Mouse (Mus musculus) G1E (cell line): ENCODE data around the gene Focad. TPM values are rescaled to one million over a fixed set of nuclear protein-coding genes. Genes with fewer than 3 reads are reported as not detected.

Experiments used
- ATAC-seq: 2 replicates; pipeline ENCODE4 v1.8.0; 2016; ENCODE audit warnings: mild to moderate bottlenecking; ENCODE audit not compliant: insufficient number of reproducible peaks, poor library complexity, low FRiP score, severe bottlenecking; ENCODE audit errors: extremely low read depth
- DNase-seq: peaks from one replicate; pipeline ENCODE4 v3.0.0; 2012; ENCODE audit warnings: low spot score
- H3K27me3 ChIP-seq: 2 replicates; pipeline ENCODE4 v1.6.1; 2012; ENCODE audit warnings: mild to moderate bottlenecking, low read length, inconsistent platforms; ENCODE audit not compliant: insufficient read depth
- H3K36me3 ChIP-seq: replicated peaks from 2 replicates; pipeline ENCODE3; 2012; ENCODE audit warnings: mild to moderate bottlenecking, inconsistent platforms
- H3K4me1 ChIP-seq: 2 replicates; pipeline ENCODE4 v1.6.1; 2012; ENCODE audit warnings: low read depth, low read length, inconsistent platforms, mixed read lengths; ENCODE audit not compliant: insufficient read depth
- H3K4me3 ChIP-seq: 2 replicates; pipeline ENCODE4 v1.5.1; 2012; ENCODE audit warnings: low read depth, mild to moderate bottlenecking, inconsistent platforms, low read length, moderate library complexity, mixed read lengths
- H3K9me3 ChIP-seq: replicated peaks from 2 replicates; pipeline ENCODE4 v1.6.1; 2012; ENCODE audit warnings: inconsistent platforms
- CTCF ChIP-seq: IDR thresholded peaks from 2 replicates; pipeline ENCODE4 v1.5.1; 2012; ENCODE audit warnings: low read depth, low read length, inconsistent platforms, mixed read lengths
- GATA1 ChIP-seq: IDR thresholded peaks from 2 replicates; pipeline ENCODE4 v1.6.1; 2012; ENCODE audit warnings: borderline replicate concordance, low read length, inconsistent platforms, mixed read lengths
- GATA2 ChIP-seq: IDR thresholded peaks from 2 replicates; pipeline ENCODE4 v1.6.1; 2012; ENCODE audit warnings: low read depth, low read length, inconsistent platforms, borderline replicate concordance
- POLR2AphosphoS5 ChIP-seq: IDR thresholded peaks from 2 replicates; pipeline ENCODE4 v1.6.1; 2012; ENCODE audit warnings: low read depth, low read length, inconsistent platforms; ENCODE audit not compliant: insufficient replicate concordance
- TAL1 ChIP-seq: conservative IDR thresholded peaks from 2 replicates; pipeline ENCODE4 v1.6.1; 2012; ENCODE audit warnings: low read depth, low read length, inconsistent platforms, mixed read lengths
- polyA plus RNA-seq: library from polyadenylated mRNA; stranded (reverse); fragments of >175 nt; gene quantifications from 2 replicates; pipeline ENCODE4 v1.2.3, GENCODE M21; 2012
- total RNA-seq, 2 experiments: library from RNA; stranded (forward) in 1 of 2; stranded (reverse) in 1 of 2; fragments of 200-1000 nt in 1 of 2; fragments of >200 nt in 1 of 2; fragmentation: Nextera tagmentation in 1 of 2; gene quantifications; 2 replicates each; pipeline ENCODE4 v1.2.3; 2014 to 2017

Focad gene
- total RNA-seq (2014; fragmentation: Nextera tagmentation) (31.6 and 31.7 TPM in 2 replicates), total RNA-seq (2017) (21.4 and 21.6 TPM in 2 replicates), polyA plus RNA-seq (4.3 and 5.2 TPM in 2 replicates)

- ATAC-seq (peak; percentile 98), DNase-seq (peak; percentile 89)
- Histone ChIP-seq H3K4me1 (peaks cover 29% of the 10 kb centered on the region), H3K4me3 (peak within 1 kb of the TSS; percentile 100), H3K9me3 (no peaks in the 10 kb centered on the region), H3K27me3 (no peaks in the 10 kb centered on the region), H3K36me3 (peaks cover 4% of the 10 kb centered on the region)
- TF ChIP-seq TAL1 (no peak), POLR2AphosphoS5 (peak; percentile 74; the same call in 1 of the 2 replicates)
Measured at GRCm38 (mm10) chr4:88094062-88094767, at the start of gene Focad. Focad (plus strand) TSS chr4:88094629.

- Histone ChIP-seq H3K4me1 (peaks cover 4% of the 10 kb centered on the region; the same call in 1 of the 2 replicates), H3K9me3 (no peaks in the 10 kb centered on the region), H3K27me3 (0 out of 2 replicates have a peak, but pooled peaks cover 3% of the 10 kb centered on the region), H3K36me3 (no peaks in the 10 kb centered on the region), H3K4me3 (no peak overlapping the region)
- TF ChIP-seq CTCF (no peak), POLR2AphosphoS5 (no peak), GATA1 (no peak), GATA2 (no peak), TAL1 (no peak)
- DNase-seq (no peak), ATAC-seq (no peak)
Measured at GRCm38 (mm10) chr4:88045151-88045550, 49.3 kb upstream of the Focad start.

GRCm38 (mm10) chr4:88046280-88046679 lies 48.1 kb upstream of the Focad start:
- Histone ChIP-seq H3K4me1 (peaks cover 4% of the 10 kb centered on the region; the same call in 1 of the 2 replicates), H3K4me3 (no peak overlapping the region), H3K27me3 (0 out of 2 replicates have a peak, but pooled peaks cover 3% of the 10 kb centered on the region), H3K36me3 (no peaks in the 10 kb centered on the region), H3K9me3 (no peaks in the 10 kb centered on the region)
- TF ChIP-seq TAL1 (no peak), CTCF (no peak), GATA1 (no peak), GATA2 (no peak), POLR2AphosphoS5 (no peak)
- ATAC-seq = no peak
- DNase-seq = no peak

- DNase-seq (no peak), ATAC-seq (no peak)
- H3K9me3 ChIP-seq = no peaks in the 10 kb centered on the region
- no peak overlapping the region for H3K4me3 ChIP-seq
- H3K27me3 ChIP-seq = peaks cover 3% of the 10 kb centered on the region; the same call in 1 of the 2 replicates
- peaks cover 18% of the 10 kb centered on the region for H3K4me1 ChIP-seq
- TF ChIP-seq POLR2AphosphoS5 (no peak), GATA1 (no peak)
- no peaks in the 10 kb centered on the region for H3K36me3 ChIP-seq
Measured at GRCm38 (mm10) chr4:88075388-88075787, 19.0 kb upstream of the Focad start.

- ATAC-seq (no peak), DNase-seq (no peak)
- Histone ChIP-seq H3K9me3 (no peaks in the 10 kb centered on the region), H3K4me3 (no peak overlapping the region), H3K36me3 (no peaks in the 10 kb centered on the region), H3K27me3 (no peaks in the 10 kb centered on the region), H3K4me1 (peaks cover 33% of the 10 kb centered on the region)
- TF ChIP-seq GATA2 (no peak), TAL1 (no peak), POLR2AphosphoS5 (no peak), CTCF (no peak), GATA1 (no peak)
Measured at GRCm38 (mm10) chr4:88078983-88079382, 15.4 kb upstream of the Focad start.

- no peaks in the 10 kb centered on the region for H3K9me3 ChIP-seq
- peaks cover 30% of the 10 kb centered on the region for H3K4me1 ChIP-seq
- H3K27me3 ChIP-seq = no peaks in the 10 kb centered on the region
- ATAC-seq (no peak), DNase-seq (no peak)
- no peaks in the 10 kb centered on the region for H3K36me3 ChIP-seq
- TF ChIP-seq CTCF = no peak
- no peak for TF ChIP-seq TAL1
- TF ChIP-seq GATA2 = no peak
- no peak for TF ChIP-seq POLR2AphosphoS5
- TF ChIP-seq GATA1 = no peak
- H3K4me3 ChIP-seq = peak overlapping the region; percentile 59; the same call in 1 of the 2 replicates
Measured at GRCm38 (mm10) chr4:88081417-88081816, 13.0 kb upstream of the Focad start.

GRCm38 (mm10) chr4:88081885-88082284 lies 12.5 kb upstream of the Focad start:
- ATAC-seq = peak; percentile 41; the same call in 1 of the 2 replicates
- H3K9me3 ChIP-seq = no peaks in the 10 kb centered on the region
- H3K27me3 ChIP-seq = no peaks in the 10 kb centered on the region
- H3K36me3 ChIP-seq = no peaks in the 10 kb centered on the region
- TF ChIP-seq TAL1 (no peak), GATA2 (no peak), GATA1 (no peak), POLR2AphosphoS5 (no peak)
- H3K4me3 ChIP-seq = peak overlapping the region; percentile 59
- DNase-seq = no peak
- H3K4me1 ChIP-seq = peaks cover 30% of the 10 kb centered on the region
